Mouse (Mus musculus) heart, postnatal 0 days (tissue): ENCODE measurements around the gene Ttc23l. TPM values are rescaled to one million over a fixed set of nuclear protein-coding genes. Genes with fewer than 3 reads are reported as not detected.

ENCODE experiments used
- ATAC-seq: fragments of 200-750 bp; cut with Nextera tagmentation; 2 replicates; pipeline ENCODE4 v1.8.0; 2017; ENCODE audit warnings: low read depth, moderate number of reproducible peaks, moderate library complexity; ENCODE audit not compliant: insufficient read depth
- DNase-seq: peaks from one replicate; pipeline ENCODE4 v3.0.0-alpha.2; 2016; ENCODE audit warnings: low spot score
- H3K27ac ChIP-seq: fragments of 300-500 bp; sonication (generic); 2 replicates; pipeline ENCODE4 v1.5.1; 2014; ENCODE audit warnings: low read depth, mild to moderate bottlenecking
- H3K27me3 ChIP-seq: fragments of 300-500 bp; sonication (generic); 2 replicates; pipeline ENCODE4 v1.6.1; 2014; ENCODE audit warnings: low read length, mixed read lengths; ENCODE audit not compliant: control insufficient read depth, insufficient read depth
- H3K36me3 ChIP-seq: fragments of 300-500 bp; sonication (generic); replicated peaks from 2 replicates; pipeline ENCODE4 v1.6.1; 2014; ENCODE audit warnings: low read length, mixed read lengths; ENCODE audit not compliant: control insufficient read depth, insufficient read depth
- H3K4me1 ChIP-seq: fragments of 300-500 bp; sonication (generic); 2 replicates; pipeline ENCODE4 v1.6.1; 2014; ENCODE audit warnings: antibody characterized with exemption; ENCODE audit not compliant: control insufficient read depth, insufficient read depth
- H3K4me2 ChIP-seq: fragments of 300-500 bp; sonication (generic); 2 replicates; pipeline ENCODE4 v1.6.1; 2014; ENCODE audit warnings: low read depth, mild to moderate bottlenecking, low read length, moderate library complexity
- H3K4me3 ChIP-seq: fragments of 300-500 bp; sonication (generic); 2 replicates; pipeline ENCODE4 v1.5.1; 2014; ENCODE audit warnings: low read depth, low read length
- H3K9ac ChIP-seq: fragments of 300-500 bp; sonication (generic); replicated peaks from 2 replicates; pipeline ENCODE4 v1.6.1; 2014; ENCODE audit warnings: low read depth, low read length, mixed read lengths
- H3K9me3 ChIP-seq: fragments of 300-500 bp; sonication (generic); replicated peaks from 2 replicates; pipeline ENCODE4 v1.6.1; 2016; ENCODE audit warnings: low read length; ENCODE audit not compliant: control insufficient read depth
- CTCF ChIP-seq: IDR thresholded peaks from 2 replicates; pipeline ENCODE4 v1.5.1; 2016; ENCODE audit warnings: antibody characterized with exemption, control low read depth, low read depth
- EP300 ChIP-seq: IDR thresholded peaks from 2 replicates; pipeline ENCODE4 v1.6.1; 2016; ENCODE audit warnings: antibody characterized with exemption, low read depth
- WGBS: fragments of 180-500 bp; shearing (Covaris S2); extraction: QIAGEN DNeasy Blood & Tissue Kit; methylation state at CpG from one replicate; pipeline ENCODE4 v1.1.7; 2014; 5-methylcytosine and 5-hydroxymethylcytosine counted together
- polyA plus RNA-seq: library from polyadenylated mRNA; unstranded; fragments of >200 nt; fragmentation: Nextera tagmentation; extraction: Ambion mirVana; gene quantifications from 2 replicates; pipeline ENCODE4 v1.2.1, GENCODE M21; 2015
- total RNA-seq: library from RNA; depleted of rRNA; stranded (reverse); fragments of >200 nt; gene quantifications from 2 replicates; pipeline ENCODE4 v1.2.3, GENCODE M21; 2014; ENCODE audit warnings: low replicate concordance

The Ttc23l gene
- total and polyA plus RNA-seq, 2 experiments from 2014 or later = not detected

DNA sequence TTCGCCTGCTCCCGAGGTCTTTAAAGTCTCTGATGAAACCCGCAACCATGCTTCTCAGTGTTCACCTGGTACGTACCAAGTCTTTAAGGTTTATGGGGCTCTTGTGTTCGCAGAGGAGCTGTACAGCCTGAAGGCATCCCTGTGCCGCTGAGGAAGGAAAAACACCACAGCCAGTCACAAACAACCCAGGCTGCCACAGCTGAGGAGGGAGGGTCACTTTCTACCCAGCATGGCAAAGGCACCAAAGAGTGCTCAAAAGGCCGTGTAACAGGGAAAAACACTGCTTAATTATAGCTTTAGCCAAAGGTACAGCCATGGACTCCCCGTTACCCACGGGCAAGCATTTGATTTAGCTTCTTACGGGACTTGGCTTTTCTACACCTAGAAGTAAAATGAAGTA is 36.4 kb upstream of the Ttc23l start:
- Histone ChIP-seq H3K36me3 (no peaks in the 10 kb centered on the region), H3K9ac (no peak overlapping the region), H3K4me1 (no peaks in the 10 kb centered on the region), H3K9me3 (no peaks in the 10 kb centered on the region), H3K4me2 (no peak overlapping the region), H3K27ac (no peak overlapping the region), H3K4me3 (no peak overlapping the region), H3K27me3 (no peaks in the 10 kb centered on the region)
- DNase-seq (no peak), ATAC-seq (no peak)
- WGBS = 88% methylated on average over 10 of the region's 10 CpGs
- no peak for TF ChIP-seq CTCF
- TF ChIP-seq EP300 = no peak

DNA sequence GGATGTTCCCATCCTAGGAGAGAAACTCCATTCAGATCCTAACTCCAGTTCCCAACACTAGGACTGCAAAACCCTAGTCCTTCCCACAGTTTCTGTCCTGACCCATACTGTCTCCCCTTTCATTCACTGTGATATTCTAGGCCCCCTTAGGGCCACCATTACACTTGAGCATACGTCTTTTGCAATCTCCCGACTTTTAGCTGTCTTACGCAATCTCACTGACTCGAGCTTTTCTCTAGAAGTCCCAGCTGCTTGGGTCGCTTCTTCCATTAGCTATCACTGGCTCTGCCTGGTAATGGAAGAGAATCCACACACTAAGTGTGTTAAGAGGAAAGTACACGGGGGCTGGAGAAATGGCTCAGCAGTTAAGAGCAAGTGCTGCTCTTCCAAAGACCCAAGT is 34.6 kb upstream of the Ttc23l start:
- Histone ChIP-seq H3K4me1 (no peaks in the 10 kb centered on the region), H3K27ac (no peak overlapping the region), H3K9me3 (no peaks in the 10 kb centered on the region), H3K4me2 (no peak overlapping the region), H3K9ac (no peak overlapping the region), H3K27me3 (no peaks in the 10 kb centered on the region), H3K4me3 (no peak overlapping the region), H3K36me3 (no peaks in the 10 kb centered on the region)
- no peak for TF ChIP-seq EP300
- TF ChIP-seq CTCF = no peak
- WGBS = 77% methylated on average over 6 of the region's 6 CpGs
- no peak for ATAC-seq
- DNase-seq = no peak

DNA sequence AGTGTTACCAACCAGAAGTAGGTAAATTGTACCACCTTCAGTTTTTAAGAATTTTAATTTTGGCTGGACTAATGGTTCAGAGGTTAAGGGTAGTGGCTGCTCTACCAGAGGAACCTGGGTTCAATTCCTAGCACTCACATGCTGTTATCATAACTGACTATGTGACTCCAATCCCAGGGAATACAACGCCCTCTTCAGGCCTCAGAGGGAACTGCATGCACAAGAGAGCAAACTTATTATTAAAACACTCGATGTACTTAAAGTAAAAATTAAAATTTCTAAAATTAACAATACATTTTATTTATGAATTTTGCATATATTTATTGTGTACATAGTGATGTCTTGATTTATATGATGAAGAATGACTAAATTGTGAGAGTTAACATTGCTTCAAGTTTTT is 28.1 kb upstream of the Ttc23l start:
- 78% methylated on average over 2 of the region's 2 CpGs for WGBS
- no peak for ATAC-seq

DNA sequence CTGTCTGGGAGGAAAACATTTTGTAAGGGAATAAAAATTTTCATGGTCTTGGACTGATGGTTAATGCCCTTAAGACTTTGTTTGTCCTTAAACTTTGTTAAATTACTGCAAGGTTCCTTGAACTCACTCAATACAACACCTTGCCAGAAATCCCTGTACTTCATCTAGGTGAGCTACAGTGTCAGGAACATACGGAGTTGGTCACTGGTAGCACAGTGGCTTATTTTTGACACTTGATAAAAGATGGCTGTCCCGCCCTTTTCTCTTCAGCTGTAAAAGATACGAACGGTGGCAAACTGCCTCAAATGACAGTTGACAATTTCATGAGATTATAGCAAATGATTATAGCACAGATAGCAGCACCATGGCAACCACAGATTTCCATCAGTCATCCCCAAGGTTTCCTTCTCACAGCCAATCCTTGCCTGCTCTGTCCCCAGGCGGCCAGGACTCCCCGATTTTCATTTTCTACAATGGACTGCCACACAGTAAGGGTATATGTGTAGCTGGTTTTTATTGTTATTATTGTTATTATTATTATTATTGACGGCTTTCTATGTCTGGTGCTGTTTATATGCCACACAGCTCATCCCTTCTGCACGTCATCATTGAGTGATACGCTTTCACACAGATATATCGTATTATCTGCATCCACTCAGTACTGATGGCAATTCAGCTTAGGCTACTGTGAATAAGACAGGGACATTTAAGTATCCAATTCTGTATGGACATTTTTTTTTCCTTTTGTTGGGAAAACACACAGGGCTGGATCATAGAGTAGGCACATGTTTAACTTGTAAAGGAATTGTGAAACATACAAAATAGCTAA is 26.1 kb upstream of the Ttc23l start:
- no peaks in the 10 kb centered on the region for H3K9me3 ChIP-seq
- DNase-seq (no peak), ATAC-seq (no peak)
- H3K36me3 ChIP-seq = no peaks in the 10 kb centered on the region
- H3K4me2 ChIP-seq = no peak overlapping the region
- no peak overlapping the region for H3K4me3 ChIP-seq
- no peaks in the 10 kb centered on the region for H3K27me3 ChIP-seq
- H3K4me1 ChIP-seq = no peaks in the 10 kb centered on the region
- 80% methylated on average over 10 of the region's 10 CpGs for WGBS
- TF ChIP-seq CTCF = no peak
- TF ChIP-seq EP300 = no peak
- H3K27ac ChIP-seq = no peak overlapping the region
- H3K9ac ChIP-seq = no peak overlapping the region

More for the DNA sequence above, 28.1 kb upstream of the Ttc23l start:
- no peak overlapping the region for H3K9ac ChIP-seq
- H3K4me2 ChIP-seq = no peak overlapping the region
- H3K4me1 ChIP-seq = no peaks in the 10 kb centered on the region
- H3K36me3 ChIP-seq = no peaks in the 10 kb centered on the region
- no peak overlapping the region for H3K27ac ChIP-seq
- no peak for DNase-seq
- no peak overlapping the region for H3K4me3 ChIP-seq
- H3K27me3 ChIP-seq = no peaks in the 10 kb centered on the region
- TF ChIP-seq EP300 (no peak), CTCF (no peak)
- no peaks in the 10 kb centered on the region for H3K9me3 ChIP-seq

DNA sequence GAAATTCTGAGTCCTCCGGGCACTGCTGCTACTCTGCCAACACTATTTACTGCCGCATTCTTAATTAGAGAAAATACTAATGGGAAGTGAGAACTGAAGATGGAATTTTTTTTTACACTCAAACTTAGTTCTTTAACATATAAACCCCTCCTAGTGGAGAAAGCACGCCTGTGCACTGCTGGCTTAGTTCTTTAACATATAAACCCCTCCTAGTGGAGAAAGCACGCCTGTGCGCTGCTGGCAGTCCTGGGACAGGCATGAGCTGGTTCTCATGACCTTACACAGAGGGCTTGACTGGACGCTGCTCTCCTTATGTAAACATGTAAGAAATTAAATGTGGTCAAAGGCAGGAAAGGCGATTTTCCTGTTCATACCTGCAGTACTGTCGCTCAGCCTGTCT is 24.9 kb upstream of the Ttc23l start:
- no peak overlapping the region for H3K4me3 ChIP-seq
- no peak overlapping the region for H3K27ac ChIP-seq
- H3K27me3 ChIP-seq = no peaks in the 10 kb centered on the region
- H3K9ac ChIP-seq = no peak overlapping the region
- 37% methylated on average over 8 of the region's 8 CpGs for WGBS
- peaks cover 8% of the 10 kb centered on the region for H3K4me1 ChIP-seq
- no peaks in the 10 kb centered on the region; the same call in 1 of the 2 replicates for H3K36me3 ChIP-seq
- ATAC-seq (peak; percentile 87), DNase-seq (peak; percentile 49)
- TF ChIP-seq CTCF = peak; percentile 77
- no peak for TF ChIP-seq EP300
- no peak overlapping the region for H3K4me2 ChIP-seq
- no peaks in the 10 kb centered on the region for H3K9me3 ChIP-seq

DNA sequence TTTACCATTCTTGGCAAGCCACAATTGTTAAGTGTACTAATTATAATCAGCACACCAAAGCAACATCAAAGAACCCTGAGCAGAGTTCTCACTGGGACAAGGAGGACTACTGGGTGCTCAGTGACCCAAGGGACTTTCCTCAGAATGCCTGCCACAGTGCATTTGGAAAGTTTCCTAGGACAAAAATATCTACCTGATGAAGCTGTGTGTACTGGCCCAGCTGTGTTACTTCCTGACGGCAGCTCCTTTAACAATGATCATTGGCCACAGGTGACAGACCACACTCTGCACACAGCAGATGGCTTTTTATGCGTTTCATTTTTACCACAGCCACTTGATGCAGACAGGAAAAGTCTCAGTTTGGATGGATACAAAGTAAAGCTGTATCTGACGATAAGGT is 20.7 kb upstream of the Ttc23l start:
- ATAC-seq (no peak), DNase-seq (no peak)
- Histone ChIP-seq H3K27ac (no peak overlapping the region), H3K9ac (no peak overlapping the region), H3K4me3 (no peak overlapping the region), H3K4me1 (peaks cover 8% of the 10 kb centered on the region), H3K36me3 (peaks cover 3% of the 10 kb centered on the region), H3K27me3 (no peaks in the 10 kb centered on the region), H3K4me2 (peak overlapping the region; percentile 33), H3K9me3 (no peaks in the 10 kb centered on the region)
- TF ChIP-seq CTCF (no peak), EP300 (no peak)
- 60% methylated on average over 3 of the region's 3 CpGs for WGBS
